Mouse (Mus musculus) brain, embryonic 18.5 days (tissue): ENCODE results near the gene Chmp3.

ENCODE experiments used
- DNase-seq: peaks from one replicate; pipeline ENCODE4 v3.0.0-alpha.2; 2012; ENCODE audit warnings: low read depth, low spot score

Gene Chmp3

GRCm38 (mm10) chr6:71543686-71544499 is at the start of gene Chmp3:
Gene Chmp3, plus strand, starts transcription at chr6:71543797.
- DNase-seq: peak; percentile 82

- peak; percentile 10 for DNase-seq
These were observed 49.1 kb upstream of the Chmp3 start for GRCm38 (mm10) chr6:71494341-71495020.

- DNase-seq: no peak
These were observed 43.0 kb upstream of the Chmp3 start for GRCm38 (mm10) chr6:71500575-71500974.

GRCm38 (mm10) chr6:71503001-71503400 is 40.6 kb upstream of the Chmp3 start:
- no peak for DNase-seq

- no peak for DNase-seq
These were observed 39.9 kb upstream of the Chmp3 start for GRCm38 (mm10) chr6:71503670-71504069.

- DNase-seq: no peak
These were observed 39.5 kb upstream of the Chmp3 start for GRCm38 (mm10) chr6:71504091-71504490.

- no peak for DNase-seq
These were observed 37.9 kb upstream of the Chmp3 start for GRCm38 (mm10) chr6:71505671-71506070.

- DNase-seq: no peak
These were observed 24.1 kb upstream of the Chmp3 start for GRCm38 (mm10) chr6:71519476-71519875.

- no peak for DNase-seq
These were observed 18.0 kb upstream of the Chmp3 start for GRCm38 (mm10) chr6:71525556-71525955.

GRCm38 (mm10) chr6:71527056-71527455 is 16.5 kb upstream of the Chmp3 start:
- no peak for DNase-seq

GRCm38 (mm10) chr6:71527826-71528225 is 15.8 kb upstream of the Chmp3 start:
- no peak for DNase-seq

GRCm38 (mm10) chr6:71530176-71530575 is 13.4 kb upstream of the Chmp3 start:
- DNase-seq: no peak

GRCm38 (mm10) chr6:71537286-71537685 is 6.3 kb upstream of the Chmp3 start:
- no peak for DNase-seq

- no peak for DNase-seq
These were observed 11.9 kb downstream of the Chmp3 start for GRCm38 (mm10) chr6:71555507-71555951.

- DNase-seq: no peak
These were observed 13.2 kb downstream of the Chmp3 start for GRCm38 (mm10) chr6:71556826-71557225.

- no peak for DNase-seq
These were observed 25.0 kb downstream of the Chmp3 start for GRCm38 (mm10) chr6:71568616-71569015.

- DNase-seq: no peak
These were observed 25.4 kb downstream of the Chmp3 start for GRCm38 (mm10) chr6:71569025-71569424.

- no peak for DNase-seq
These were observed 31.8 kb downstream of the Chmp3 start for GRCm38 (mm10) chr6:71575359-71575758.

GRCm38 (mm10) chr6:71579478-71579877 is 35.9 kb downstream of the Chmp3 start:
- DNase-seq: no peak

GRCm38 (mm10) chr6:71583198-71583597 is 39.6 kb downstream of the Chmp3 start:
- DNase-seq: no peak

- DNase-seq: no peak
These were observed 45.8 kb downstream of the Chmp3 start for GRCm38 (mm10) chr6:71589401-71589800.

GRCm38 (mm10) chr6:71590154-71590553 is 46.6 kb downstream of the Chmp3 start:
- DNase-seq: no peak

- no peak for DNase-seq
These were observed 64.2 kb downstream of the Chmp3 start for GRCm38 (mm10) chr6:71607756-71608155.
